Mouse (Mus musculus) mesoderm, embryonic 11.5 days (tissue): ENCODE results near the gene Csmd2.
A peak's percentile ranks its signal among the peaks of the same experiment; 100 is the strongest.

Experiments
- DNase-seq: peaks from one replicate; pipeline ENCODE4 v3.0.0-alpha.2; 2012; ENCODE audit warnings: low read depth, low spot score

The Csmd2 gene

GRCm38 (mm10) chr4:128411941-128412630 lies 424.4 kb downstream of the Csmd2 start:
- DNase-seq = no peak

GRCm38 (mm10) chr4:128414741-128415140 lies 427.1 kb downstream of the Csmd2 start:
- DNase-seq = no peak

GRCm38 (mm10) chr4:128419988-128420617 lies 432.4 kb downstream of the Csmd2 start:
- peak; percentile 50 for DNase-seq

DNA sequence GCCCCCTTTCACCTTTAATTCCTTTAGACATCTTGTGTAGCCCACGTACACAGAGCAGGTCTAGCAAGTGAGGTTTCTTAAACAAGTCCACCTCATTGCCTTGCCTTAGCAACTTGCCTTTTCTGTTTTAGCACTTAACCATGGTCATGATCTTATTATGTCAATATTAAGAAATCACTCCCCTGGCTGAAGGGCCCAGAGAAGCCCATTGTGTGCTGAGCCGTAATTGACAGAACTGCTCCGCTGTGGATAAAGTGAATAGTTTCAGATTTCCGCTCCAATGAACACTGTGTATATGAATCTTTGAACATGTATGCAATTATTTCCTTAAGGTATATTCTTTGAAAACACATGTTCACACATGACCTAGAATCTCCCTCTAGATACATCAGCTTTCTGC lies 434.8 kb downstream of the Csmd2 start:
- no peak for DNase-seq

DNA sequence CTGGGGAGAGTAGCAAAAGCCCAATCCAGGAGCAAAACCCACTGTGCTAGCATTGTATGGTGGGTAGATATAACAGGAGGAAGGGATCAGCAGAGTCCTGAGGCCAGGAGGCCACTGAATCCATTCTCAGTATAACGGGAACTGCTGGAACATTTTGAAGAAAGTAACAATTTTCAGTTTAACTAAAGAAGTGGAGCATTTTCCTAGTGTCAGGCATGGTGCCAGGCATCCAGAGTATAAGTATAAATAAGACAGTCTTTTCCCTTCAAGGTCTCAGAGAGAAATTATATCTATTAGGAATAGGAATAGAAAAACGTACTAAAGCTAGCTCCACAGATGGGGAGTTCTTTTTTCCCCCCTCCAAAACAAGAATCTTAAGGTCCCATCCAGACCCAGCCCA lies 437.7 kb downstream of the Csmd2 start:
- DNase-seq = no peak

- DNase-seq = no peak
Observed at GRCm38 (mm10) chr4:128427261-128428030, 439.8 kb downstream of the Csmd2 start.

- peak; percentile 35 for DNase-seq
Observed at GRCm38 (mm10) chr4:128428303-128429107, 440.8 kb downstream of the Csmd2 start.

DNA sequence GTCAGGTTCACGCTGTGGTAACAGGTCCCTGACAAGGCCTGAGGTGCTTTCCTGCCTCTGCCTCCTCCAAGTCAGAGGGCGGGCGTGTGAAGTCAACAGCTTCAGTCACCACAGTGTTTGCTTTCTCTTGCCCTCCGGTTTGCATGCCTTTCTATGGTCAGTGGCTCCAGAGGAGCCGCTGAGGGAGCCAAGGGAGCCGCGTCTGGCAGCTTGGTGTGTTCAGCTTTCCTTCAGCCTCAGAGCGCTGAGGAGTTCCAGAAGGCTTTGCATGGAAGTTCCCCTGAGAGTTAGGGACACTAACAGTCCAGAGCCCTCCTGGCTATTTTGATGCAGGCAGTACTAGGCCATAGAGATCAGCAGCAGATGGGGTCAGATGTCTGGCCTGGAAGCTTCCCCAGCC lies 441.9 kb downstream of the Csmd2 start:
- DNase-seq = no peak

DNA sequence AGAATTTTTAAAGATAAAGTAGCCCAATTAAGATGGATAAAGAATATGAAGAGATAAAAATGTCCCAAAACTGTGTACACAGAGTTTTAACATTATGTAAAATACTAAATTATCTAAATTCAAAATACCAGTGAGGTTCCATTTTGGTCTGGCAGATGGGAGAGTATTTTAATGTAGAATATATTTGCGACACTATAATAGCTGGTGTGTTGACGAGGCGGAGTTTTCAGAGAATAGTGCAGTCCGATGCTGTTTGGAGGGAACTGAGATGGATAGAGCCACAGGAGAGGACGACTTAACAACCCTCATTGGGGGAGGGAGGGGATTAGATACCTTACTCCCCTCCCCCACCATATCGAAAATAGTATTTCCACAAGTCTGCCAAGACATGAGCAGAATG lies 452.9 kb downstream of the Csmd2 start:
- DNase-seq = no peak

DNA sequence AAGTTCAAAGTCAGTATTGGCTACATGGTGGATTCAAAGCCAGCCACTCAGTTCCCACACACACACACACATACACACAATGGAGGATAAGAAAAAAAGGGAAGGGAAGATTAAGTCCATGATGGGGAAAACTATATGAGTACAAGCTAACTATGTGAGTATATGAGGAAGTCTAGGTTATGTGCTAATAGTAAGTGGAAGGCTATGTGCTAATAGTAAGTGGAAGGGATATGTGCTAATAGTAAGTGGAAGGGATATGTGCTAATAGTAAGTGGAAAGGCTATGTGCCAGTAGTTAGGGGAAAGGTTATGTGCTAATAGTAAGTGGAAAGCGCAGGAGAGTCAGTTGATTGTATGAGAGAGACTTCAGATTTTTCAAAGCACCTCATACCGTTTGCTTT lies 453.6 kb downstream of the Csmd2 start:
- no peak for DNase-seq

- no peak for DNase-seq
Observed at GRCm38 (mm10) chr4:128442791-128443190, 455.1 kb downstream of the Csmd2 start.

GRCm38 (mm10) chr4:128445514-128446260 lies 458.0 kb downstream of the Csmd2 start:
- DNase-seq = no peak

GRCm38 (mm10) chr4:128448831-128449431 lies 461.3 kb downstream of the Csmd2 start:
- DNase-seq = no peak

DNA sequence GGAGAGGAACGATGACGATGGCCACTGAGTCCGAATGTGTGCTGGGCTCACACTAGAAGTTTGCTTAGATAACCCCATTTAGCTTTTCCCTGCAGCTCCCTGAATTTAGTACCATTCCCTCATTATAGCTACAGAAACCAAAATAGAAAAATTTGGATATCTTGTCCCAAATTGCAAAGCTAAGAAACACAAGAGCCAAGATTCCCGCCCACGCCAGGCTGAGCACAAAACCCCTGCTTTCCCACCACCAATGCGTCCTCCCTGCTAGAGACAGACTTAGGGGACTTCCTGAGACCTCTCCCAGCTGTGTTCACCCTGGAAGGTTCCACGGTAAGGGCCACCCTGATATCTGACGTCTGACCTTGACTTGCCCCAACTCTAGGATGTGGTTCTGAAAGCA lies 462.5 kb downstream of the Csmd2 start:
- DNase-seq = no peak

GRCm38 (mm10) chr4:128450974-128451373 lies 463.3 kb downstream of the Csmd2 start:
- DNase-seq = peak; percentile 50

- no peak for DNase-seq
Observed at GRCm38 (mm10) chr4:128451383-128451794, 463.7 kb downstream of the Csmd2 start.

GRCm38 (mm10) chr4:128466708-128467107 lies 479.1 kb downstream of the Csmd2 start:
- no peak for DNase-seq

DNA sequence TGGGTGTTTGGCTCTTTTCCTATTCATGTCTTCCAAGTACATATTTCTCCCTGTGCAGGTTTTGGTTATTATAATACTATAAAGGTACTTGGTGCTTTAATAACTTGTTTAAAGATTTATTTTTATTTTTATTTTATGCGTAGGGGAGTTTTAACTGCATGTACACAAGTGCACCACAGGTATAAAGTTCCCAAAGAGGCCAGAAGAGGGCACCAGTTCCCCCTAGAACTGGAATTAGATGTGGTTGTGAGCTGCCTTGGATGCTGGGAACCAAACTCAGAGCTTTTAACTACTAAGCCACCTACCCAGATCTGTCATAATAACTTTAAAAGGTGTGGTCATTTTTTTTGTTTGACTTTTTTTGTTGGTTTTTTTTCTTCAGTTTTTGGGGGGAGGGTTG lies 480.4 kb downstream of the Csmd2 start:
- DNase-seq = no peak

- no peak for DNase-seq
Observed at GRCm38 (mm10) chr4:128476249-128476648, 488.6 kb downstream of the Csmd2 start.

- DNase-seq = no peak
Observed at GRCm38 (mm10) chr4:128483891-128484290, 496.2 kb downstream of the Csmd2 start.

DNA sequence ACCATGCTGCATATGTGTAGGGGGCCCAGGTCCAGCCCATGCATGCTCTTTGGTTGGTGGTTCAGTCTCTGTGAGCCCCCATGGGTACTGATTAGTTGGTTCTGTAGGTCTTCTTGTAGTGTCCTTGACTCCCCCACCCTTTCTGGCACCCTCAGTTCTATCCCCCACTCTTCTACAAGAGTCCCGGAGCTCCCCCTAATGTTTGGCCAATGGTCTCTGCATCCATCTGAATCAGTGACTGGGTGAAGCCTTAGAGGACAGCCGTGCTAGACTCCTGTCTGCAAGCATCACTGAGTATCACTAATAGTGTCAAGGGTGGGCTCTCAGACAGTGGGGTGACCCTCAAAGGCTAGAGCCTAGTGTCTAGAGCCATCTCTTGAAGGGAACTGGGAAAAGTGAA lies 497.0 kb downstream of the Csmd2 start:
- no peak for DNase-seq
